Mouse (Mus musculus): ENCODE data around the gene Rnasek. TPM values are rescaled to one million over a fixed set of nuclear protein-coding genes. Genes with fewer than 3 reads are reported as not detected.
A peak's percentile ranks its signal among the peaks of the same experiment; 100 is the strongest.

Rnasek gene
- polyA plus RNA-seq, 1 experiment from 2014 or later = 145 TPM

DNA sequence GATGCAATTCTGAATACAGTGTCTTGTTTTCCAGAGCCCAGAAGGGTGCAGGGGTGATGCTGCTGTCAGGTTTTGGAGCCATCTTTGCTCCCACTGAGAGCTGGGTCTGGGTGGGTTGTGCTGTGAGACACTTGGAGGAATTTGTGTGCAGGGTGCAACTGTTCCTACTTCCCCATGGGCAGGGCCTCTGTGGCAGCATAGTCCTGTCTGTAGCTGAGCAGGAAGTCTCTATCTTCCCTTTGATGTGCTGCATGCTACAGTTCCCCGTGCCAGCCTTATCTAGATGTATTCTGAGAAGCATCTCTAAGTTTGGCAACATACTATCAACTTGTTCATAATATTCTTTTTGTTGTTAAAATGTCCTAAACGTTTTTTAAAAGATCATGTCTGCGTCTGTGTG lies 25.6 kb upstream of the Rnasek start:
- ChIA-PET POLR2A (no interaction called here), CTCF (no interaction called here)
- ATAC-seq = no peak
- TF ChIP-seq CTCF (IDR thresholded peaks at IDR 0.05) = no peak
- no peak for DNase-seq (ENCODE audit: low read depth, low spot score)
- H3K27me3 ChIP-seq = peaks cover 38% of the 10 kb centered on the region
- in situ Hi-C loops (cut with MboI; ENCODE audit: low pct_unique_long_range_greater_than_20kb) = no loop called here

DNA sequence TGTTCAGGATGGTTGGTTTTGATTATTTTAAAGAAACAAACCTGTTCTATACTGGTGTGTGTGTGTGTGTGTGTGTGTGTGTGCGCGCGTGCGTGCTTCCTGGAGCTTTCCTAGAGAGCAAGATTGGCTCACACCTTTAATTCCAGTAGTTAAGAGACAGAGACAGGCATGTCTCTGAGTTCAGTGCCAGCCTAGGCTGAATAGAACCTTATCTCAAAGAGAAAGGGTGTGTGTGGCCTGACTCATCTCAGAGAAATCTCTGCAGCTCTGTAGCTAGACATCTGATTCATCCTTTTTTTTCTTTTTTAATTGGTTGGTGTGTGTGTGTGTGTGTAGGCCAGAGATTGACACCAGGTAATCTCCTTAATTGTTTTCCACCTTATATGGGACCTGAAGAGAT lies 19.4 kb upstream of the Rnasek start:
- ATAC-seq (no peak), DNase-seq (ENCODE audit: low read depth, low spot score) (no peak)
- CTCF ChIA-PET = no interaction called here
- in situ Hi-C loops (cut with MboI; ENCODE audit: low pct_unique_long_range_greater_than_20kb) = no loop called here
- no peak for TF ChIP-seq CTCF (IDR thresholded peaks at IDR 0.05)
- POLR2A ChIA-PET = no interaction called here
- H3K27me3 ChIP-seq = peaks cover 36% of the 10 kb centered on the region

DNA sequence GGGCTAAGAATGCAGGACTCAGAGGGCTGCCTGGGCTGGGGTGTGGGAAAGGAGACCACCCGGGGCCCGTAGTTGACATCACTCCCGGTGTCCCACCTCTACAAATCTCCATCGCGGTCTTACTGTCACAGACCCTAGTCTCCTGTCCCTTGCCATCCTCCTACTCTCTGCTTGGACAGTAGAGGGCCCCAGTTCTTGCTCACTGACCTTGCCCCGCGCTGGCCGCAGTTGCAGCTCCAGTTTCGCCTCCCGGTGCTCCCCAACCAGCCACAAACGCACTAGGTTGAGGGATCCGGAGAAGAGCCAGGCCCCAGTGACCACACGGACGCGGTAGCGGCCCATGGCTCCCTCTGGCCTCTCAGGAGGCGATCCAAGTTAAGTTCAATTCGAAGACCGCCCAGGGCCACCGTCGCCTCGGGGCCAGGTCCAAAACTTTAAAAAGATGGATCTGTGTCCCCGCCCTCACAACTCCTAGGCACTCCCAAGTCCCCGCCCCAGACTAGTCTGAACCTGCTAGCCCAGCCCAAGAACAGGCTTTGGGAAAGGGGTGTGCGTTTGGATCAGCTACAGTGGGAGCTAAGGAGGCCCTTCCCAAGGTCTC lies 15.4 kb upstream of the Rnasek start, which contains the start of gene Alox12:
Gene Alox12, minus strand, starts transcription at position 423 of the 601 bp plus-strand sequence.
- in situ Hi-C loops (cut with MboI; ENCODE audit: low pct_unique_long_range_greater_than_20kb) = loop anchor here (5.0 kb wide), 1 partner anchor 37 kb away; no protein-coding TSS in a partner anchor
- POLR2A ChIA-PET = no interaction called here

DNA sequence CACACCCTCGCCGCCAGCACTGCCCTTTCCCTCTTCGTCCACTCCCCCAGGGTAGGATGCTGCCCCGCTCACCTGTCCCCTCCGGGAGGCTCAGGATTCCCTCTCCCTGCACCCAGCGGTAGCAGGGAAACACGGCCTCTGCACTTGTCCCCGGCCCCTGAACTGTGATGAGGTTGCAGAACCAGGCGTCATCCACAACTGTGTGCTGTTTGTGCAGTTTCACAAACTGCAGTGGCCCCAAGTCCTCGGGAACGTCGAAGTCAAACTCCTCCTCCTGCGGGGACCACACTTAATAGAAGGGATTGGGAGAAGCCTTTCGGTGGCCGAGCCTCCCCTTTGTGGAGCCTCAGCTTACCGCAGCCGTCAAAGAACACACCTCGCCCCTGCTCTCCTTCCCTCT lies 14.7 kb upstream of the Rnasek start:
- in situ Hi-C loops (cut with MboI; ENCODE audit: low pct_unique_long_range_greater_than_20kb) = loop anchor here (5.0 kb wide), 1 partner anchor 38 kb away; no protein-coding TSS in a partner anchor
- peaks cover 58% of the 10 kb centered on the region for H3K27me3 ChIP-seq
- DNase-seq (ENCODE audit: low read depth, low spot score) (no peak), ATAC-seq (no peak)
- CTCF ChIA-PET = no interaction called here
- POLR2A ChIA-PET = no interaction called here
- TF ChIP-seq CTCF (IDR thresholded peaks at IDR 0.05) = no peak

More for the DNA sequence above, 15.4 kb upstream of the Rnasek start, which contains the start of gene Alox12:
- no peak for TF ChIP-seq CTCF (IDR thresholded peaks at IDR 0.05)
- CTCF ChIA-PET = interaction anchor here (1.2 kb wide), 1 partner anchor 8 kb away, joined by 3 read pairs; no protein-coding TSS in a partner anchor
- ATAC-seq = no peak
- peaks cover 53% of the 10 kb centered on the region for H3K27me3 ChIP-seq
- no peak for DNase-seq (ENCODE audit: low read depth, low spot score)

DNA sequence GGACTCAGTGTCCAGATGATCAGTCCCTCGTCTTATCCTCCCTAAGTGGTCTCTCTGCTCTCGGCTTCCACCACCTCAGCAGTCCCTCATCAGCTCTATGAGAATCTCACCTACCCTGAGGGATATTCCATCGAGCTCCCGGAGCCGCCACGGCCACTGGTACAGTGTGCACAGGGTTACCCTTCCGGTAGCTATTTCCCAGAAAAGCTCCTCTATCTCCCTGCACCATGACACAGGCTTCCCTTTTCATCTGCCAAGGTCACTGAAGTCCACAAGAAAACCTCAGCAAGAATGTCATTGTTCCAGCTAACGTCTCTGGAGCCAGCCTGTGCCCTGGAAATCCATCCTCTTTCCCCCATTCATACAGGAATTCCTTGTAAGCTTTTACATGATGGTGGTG lies 12.2 kb upstream of the Rnasek start:
- in situ Hi-C loops (cut with MboI; ENCODE audit: low pct_unique_long_range_greater_than_20kb) = loop anchor here (5.0 kb wide), 1 partner anchor 40 kb away; no protein-coding TSS in a partner anchor
- DNase-seq (ENCODE audit: low read depth, low spot score) (no peak), ATAC-seq (no peak)
- no peak for TF ChIP-seq CTCF (IDR thresholded peaks at IDR 0.05)
- POLR2A ChIA-PET = no interaction called here
- CTCF ChIA-PET = interaction anchor here (1.1 to 1.3 kb wide), 3 partner anchors 10 to 79 kb away, joined by 3 to 4 read pairs (median 3); no protein-coding TSS in a partner anchor
- H3K27me3 ChIP-seq = peaks cover 68% of the 10 kb centered on the region

DNA sequence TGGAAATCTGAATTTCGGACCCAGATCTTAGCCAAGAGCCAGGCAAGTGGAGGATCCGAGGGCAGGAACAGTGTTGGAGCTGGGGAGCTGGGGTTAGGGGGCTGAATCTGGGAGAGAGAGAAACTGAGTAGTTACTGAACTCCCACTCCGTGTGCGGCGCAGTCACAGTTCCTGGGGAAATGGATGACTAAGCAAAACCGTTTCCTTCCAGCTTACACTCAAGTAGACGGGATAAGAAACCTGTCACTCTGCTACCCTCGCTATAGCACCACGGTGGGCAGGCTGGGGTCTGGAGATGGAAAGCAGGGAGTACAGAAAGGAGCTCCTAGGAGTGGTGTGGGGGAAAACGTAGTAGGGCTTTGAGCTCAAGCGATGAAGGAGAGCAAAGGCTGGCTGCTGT lies 10.5 kb upstream of the Rnasek start:
- no peak for ATAC-seq
- in situ Hi-C loops (cut with MboI; ENCODE audit: low pct_unique_long_range_greater_than_20kb) = loop anchor here (5.0 kb wide), 1 partner anchor 42 kb away; no protein-coding TSS in a partner anchor
- ChIA-PET POLR2A (interaction anchor here (1.1 to 2.0 kb wide), 2 partner anchors 11 to 40 kb away, joined by 3 to 8 read pairs; partner anchors contain the start of genes Gm21988 and Rnasek), CTCF (no interaction called here)
- no peak for TF ChIP-seq CTCF (IDR thresholded peaks at IDR 0.05)
- DNase-seq (ENCODE audit: low read depth, low spot score) = no peak
- peaks cover 71% of the 10 kb centered on the region for H3K27me3 ChIP-seq

DNA sequence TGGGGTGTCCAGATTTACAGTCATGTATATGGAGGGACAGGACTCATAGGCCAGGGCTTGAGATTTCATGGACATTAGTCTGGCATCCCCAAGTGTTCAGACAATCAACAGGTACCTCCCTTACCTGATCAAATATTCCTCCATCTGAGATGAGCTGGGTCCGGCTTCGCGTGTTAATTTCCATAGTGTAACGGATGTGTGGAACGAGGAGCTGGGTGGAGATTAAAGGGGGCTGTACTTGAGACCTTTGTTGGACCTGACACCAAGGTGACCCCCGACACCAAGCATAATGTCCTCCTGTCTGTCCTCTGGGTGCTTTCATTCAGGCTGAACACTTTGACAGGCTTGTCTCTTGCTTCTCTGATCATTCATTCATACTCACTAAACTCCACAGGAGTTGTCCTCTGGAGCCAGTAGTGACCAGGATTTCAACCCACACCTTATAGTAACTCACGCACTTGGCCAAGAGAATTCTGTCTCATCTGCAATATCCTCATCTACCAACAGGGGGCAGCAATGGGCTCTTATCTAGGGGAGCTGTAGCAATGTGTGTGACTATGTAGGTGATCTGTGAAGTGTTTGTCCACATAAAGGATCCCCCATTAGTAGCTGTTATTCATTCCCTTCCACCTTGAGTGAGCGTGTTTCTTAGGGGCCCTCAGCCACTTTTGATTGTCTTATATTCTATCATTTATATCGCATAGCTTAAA lies 7.6 kb upstream of the Rnasek start:
- in situ Hi-C loops (cut with MboI; ENCODE audit: low pct_unique_long_range_greater_than_20kb) = no loop called here
- ChIA-PET POLR2A (interaction anchor here (0.9 kb wide), 1 partner anchor 8 kb away, joined by 4 read pairs; no protein-coding TSS in a partner anchor), CTCF (interaction anchor here (0.7 to 1.0 kb wide), 4 partner anchors 8 to 45 kb away, joined by 3 to 5 read pairs (median 4); partner anchors contain the start of gene Alox12)
- H3K27me3 ChIP-seq = peaks cover 58% of the 10 kb centered on the region
- peak; percentile 88 for TF ChIP-seq CTCF (IDR thresholded peaks at IDR 0.05)
- ATAC-seq = no peak
- DNase-seq (ENCODE audit: low read depth, low spot score) = no peak

DNA sequence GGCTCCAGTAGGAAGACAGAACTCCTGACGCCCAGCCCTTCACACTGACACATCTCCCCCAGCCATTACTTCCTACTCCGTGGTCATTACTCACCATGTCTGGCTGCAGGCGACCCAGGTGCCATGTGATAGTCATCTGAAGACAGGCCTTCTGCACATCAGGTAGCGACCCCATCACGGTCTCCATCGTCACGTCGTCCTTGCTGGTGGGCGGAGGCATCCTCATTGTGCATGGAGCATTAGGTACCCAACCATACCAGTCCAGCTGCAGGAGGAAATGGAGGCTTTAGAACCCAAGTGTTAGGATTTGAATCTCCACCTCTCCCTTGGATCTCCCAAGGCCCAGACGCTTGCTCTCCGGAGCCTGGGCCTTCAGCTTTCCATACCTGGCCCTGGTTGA lies 2.9 kb upstream of the Rnasek start:
- peaks cover 25% of the 10 kb centered on the region for H3K27me3 ChIP-seq
- in situ Hi-C loops (cut with MboI; ENCODE audit: low pct_unique_long_range_greater_than_20kb) = no loop called here
- DNase-seq (ENCODE audit: low read depth, low spot score) (no peak), ATAC-seq (no peak)
- CTCF ChIA-PET = no interaction called here
- TF ChIP-seq CTCF (IDR thresholded peaks at IDR 0.05) = no peak
- POLR2A ChIA-PET = no interaction called here

DNA sequence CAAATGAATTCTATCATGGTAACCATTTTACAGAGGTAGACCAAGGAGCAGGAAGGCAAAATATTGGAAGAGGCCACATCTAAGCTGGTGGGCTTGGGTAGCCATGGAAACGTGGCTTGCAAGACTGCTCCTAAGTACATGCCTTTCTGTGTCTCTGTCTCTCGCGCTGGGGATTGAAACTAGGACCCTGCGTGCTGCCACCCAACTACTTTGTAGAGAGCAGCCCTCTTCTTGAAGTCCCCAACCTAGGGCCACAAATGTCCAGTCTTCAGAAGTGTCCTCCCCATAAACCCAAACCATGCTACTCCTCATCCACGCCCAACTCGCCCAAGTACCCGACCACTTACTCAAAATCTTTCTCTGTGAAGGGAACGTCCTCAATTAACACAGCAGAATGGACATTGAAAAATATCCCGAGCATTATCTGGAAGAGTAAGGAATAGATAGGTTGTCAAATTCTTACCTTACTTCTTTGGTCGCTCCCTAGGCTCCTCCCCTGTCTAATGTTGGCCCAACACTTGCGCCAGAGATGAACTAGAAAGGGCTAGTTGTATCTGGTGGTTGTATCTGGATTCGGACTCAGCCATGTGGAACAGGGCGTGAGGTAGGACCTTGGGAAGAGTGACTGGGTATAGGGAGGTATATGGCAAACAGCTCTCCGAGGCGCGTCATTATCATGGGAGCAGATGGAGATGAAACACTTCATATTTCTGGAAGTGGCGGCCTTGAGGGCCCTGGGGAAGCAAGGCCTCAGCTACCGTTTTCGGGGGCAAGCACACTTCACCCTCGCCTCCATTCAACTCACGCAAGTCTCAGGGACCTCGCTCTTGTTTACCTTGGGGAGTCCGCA lies 826 bp downstream of the Rnasek start:
- in situ Hi-C loops (cut with MboI; ENCODE audit: low pct_unique_long_range_greater_than_20kb) = no loop called here
- no peak for ATAC-seq
- H3K27me3 ChIP-seq = peaks cover 1% of the 10 kb centered on the region
- POLR2A ChIA-PET = interaction anchor here (1.1 to 2.0 kb wide), 5 partner anchors 8 to 19 kb away, joined by 4 to 8 read pairs (median 5); no protein-coding TSS in a partner anchor
- no peak for TF ChIP-seq CTCF (IDR thresholded peaks at IDR 0.05)
- CTCF ChIA-PET = interaction anchor here (2.4 kb wide), 1 partner anchor 8 kb away, joined by 12 read pairs; the partner anchor contains the start of gene Bcl6b
- no peak for DNase-seq (ENCODE audit: low read depth, low spot score)
